Mouse (Mus musculus): ENCODE measurements at regions not wholly inside any gene's neighbourhood (a gene's known extent, or its start where the extent isn't known, plus 50 kb on each side); places are given as distances from the start of the nearest gene placed in this dataset.
A peak's percentile ranks its signal among the peaks of the same experiment; 100 is the strongest.

- DNase-seq (ENCODE audit: low spot score) (no peak), ATAC-seq (ENCODE audit: low FRiP score, low read depth) (no peak)
- H3K27ac ChIP-seq (replicated peaks; ENCODE audit: low read depth, low read length): no peak overlapping the region
- no peaks in the 10 kb centered on the region for H3K4me1 ChIP-seq (ENCODE audit: control insufficient read depth, insufficient read depth, low read length)
- no peak overlapping the region for H3K9ac ChIP-seq (ENCODE audit: low read depth, low read length, severe bottlenecking)
- 59% methylated on average over 6 of the region's 6 CpGs for WGBS
- H3K27me3 ChIP-seq (ENCODE audit: control insufficient read depth, insufficient read depth, low read length): no peaks in the 10 kb centered on the region
- no peak overlapping the region for H3K4me3 ChIP-seq (replicated peaks; ENCODE audit: low read length)
- TF ChIP-seq POLR2A (IDR thresholded peaks at IDR 0.05; ENCODE audit: borderline replicate concordance, extremely low read depth, insufficient read depth, insufficient read length): no peak
- no peaks in the 10 kb centered on the region for H3K36me3 ChIP-seq (ENCODE audit: control insufficient read depth, insufficient read depth, low read length)
- no peaks in the 10 kb centered on the region for H3K9me3 ChIP-seq (ENCODE audit: control insufficient read depth, low read length)
- no peak overlapping the region for H3K4me2 ChIP-seq (replicated peaks; ENCODE audit: low read depth, low read length, severe bottlenecking)
These were observed 848.5 kb downstream of the Epha7 start for GRCm38 (mm10) chr4:29661140-29662108.

GRCm38 (mm10) chr4:29665561-29665960, 852.6 kb downstream of the Epha7 start:
- no peak overlapping the region for H3K4me2 ChIP-seq (replicated peaks; ENCODE audit: low read depth, low read length, severe bottlenecking)
- no peak overlapping the region for H3K4me3 ChIP-seq (replicated peaks; ENCODE audit: low read length)
- no peak overlapping the region for H3K9ac ChIP-seq (ENCODE audit: low read depth, low read length, severe bottlenecking)
- ATAC-seq (ENCODE audit: low FRiP score, low read depth) (no peak), DNase-seq (ENCODE audit: low spot score) (no peak)
- 84% methylated on average over 8 of the region's 8 CpGs for WGBS
- TF ChIP-seq POLR2A (IDR thresholded peaks at IDR 0.05; ENCODE audit: borderline replicate concordance, extremely low read depth, insufficient read depth, insufficient read length): no peak
- no peaks in the 10 kb centered on the region for H3K27me3 ChIP-seq (ENCODE audit: control insufficient read depth, insufficient read depth, low read length)
- no peaks in the 10 kb centered on the region for H3K4me1 ChIP-seq (ENCODE audit: control insufficient read depth, insufficient read depth, low read length)
- no peak overlapping the region for H3K27ac ChIP-seq (replicated peaks; ENCODE audit: low read depth, low read length)
- H3K36me3 ChIP-seq (ENCODE audit: control insufficient read depth, insufficient read depth, low read length): no peaks in the 10 kb centered on the region
- no peaks in the 10 kb centered on the region for H3K9me3 ChIP-seq (ENCODE audit: control insufficient read depth, low read length)

GRCm38 (mm10) chr4:29694153-29694552, 881.2 kb downstream of the Epha7 start:
- no peak overlapping the region for H3K4me3 ChIP-seq (replicated peaks; ENCODE audit: low read length)
- no peaks in the 10 kb centered on the region for H3K9me3 ChIP-seq (ENCODE audit: control insufficient read depth, low read length)
- H3K9ac ChIP-seq (ENCODE audit: low read depth, low read length, severe bottlenecking): no peak overlapping the region
- no peak overlapping the region for H3K27ac ChIP-seq (replicated peaks; ENCODE audit: low read depth, low read length)
- H3K27me3 ChIP-seq (ENCODE audit: control insufficient read depth, insufficient read depth, low read length): no peaks in the 10 kb centered on the region
- H3K4me2 ChIP-seq (replicated peaks; ENCODE audit: low read depth, low read length, severe bottlenecking): no peak overlapping the region
- WGBS: 26% methylated on average over 3 of the region's 3 CpGs
- DNase-seq (ENCODE audit: low spot score) (no peak), ATAC-seq (ENCODE audit: low FRiP score, low read depth) (no peak; the same call in 1 of the 2 replicates)
- H3K36me3 ChIP-seq (ENCODE audit: control insufficient read depth, insufficient read depth, low read length): no peaks in the 10 kb centered on the region
- H3K4me1 ChIP-seq (ENCODE audit: control insufficient read depth, insufficient read depth, low read length): 0 out of 2 replicates have a peak, but pooled peaks cover 3% of the 10 kb centered on the region
- TF ChIP-seq POLR2A (IDR thresholded peaks at IDR 0.05; ENCODE audit: borderline replicate concordance, extremely low read depth, insufficient read depth, insufficient read length): no peak

GRCm38 (mm10) chr4:29732513-29732912, 919.6 kb downstream of the Epha7 start:
- H3K27me3 ChIP-seq (ENCODE audit: control insufficient read depth, insufficient read depth, low read length): no peaks in the 10 kb centered on the region

GRCm38 (mm10) chr4:29741991-29742390, 929.1 kb downstream of the Epha7 start:
- no peak overlapping the region for H3K27ac ChIP-seq (replicated peaks; ENCODE audit: low read depth, low read length)
- WGBS: 82% methylated on average over 5 of the region's 5 CpGs
- no peaks in the 10 kb centered on the region for H3K9me3 ChIP-seq (ENCODE audit: control insufficient read depth, low read length)
- ATAC-seq (ENCODE audit: low FRiP score, low read depth) (no peak), DNase-seq (ENCODE audit: low spot score) (no peak)
- no peaks in the 10 kb centered on the region for H3K4me1 ChIP-seq (ENCODE audit: control insufficient read depth, insufficient read depth, low read length)
- no peaks in the 10 kb centered on the region for H3K36me3 ChIP-seq (ENCODE audit: control insufficient read depth, insufficient read depth, low read length)
- no peak for TF ChIP-seq POLR2A (IDR thresholded peaks at IDR 0.05; ENCODE audit: borderline replicate concordance, extremely low read depth, insufficient read depth, insufficient read length)
- no peaks in the 10 kb centered on the region for H3K27me3 ChIP-seq (ENCODE audit: control insufficient read depth, insufficient read depth, low read length)
- H3K9ac ChIP-seq (ENCODE audit: low read depth, low read length, severe bottlenecking): no peak overlapping the region
- no peak overlapping the region for H3K4me2 ChIP-seq (replicated peaks; ENCODE audit: low read depth, low read length, severe bottlenecking)
- no peak overlapping the region for H3K4me3 ChIP-seq (replicated peaks; ENCODE audit: low read length)

More at GRCm38 (mm10) chr4:29732513-29732912, 919.6 kb downstream of the Epha7 start:
- 32% methylated on average over 3 of the region's 3 CpGs for WGBS
- Histone ChIP-seq H3K9ac (ENCODE audit: low read depth, low read length, severe bottlenecking) (no peak overlapping the region), H3K27ac (replicated peaks; ENCODE audit: low read depth, low read length) (no peak overlapping the region), H3K9me3 (ENCODE audit: control insufficient read depth, low read length) (no peaks in the 10 kb centered on the region), H3K4me2 (replicated peaks; ENCODE audit: low read depth, low read length, severe bottlenecking) (no peak overlapping the region), H3K4me3 (replicated peaks; ENCODE audit: low read length) (no peak overlapping the region), H3K4me1 (ENCODE audit: control insufficient read depth, insufficient read depth, low read length) (no peaks in the 10 kb centered on the region), H3K36me3 (ENCODE audit: control insufficient read depth, insufficient read depth, low read length) (no peaks in the 10 kb centered on the region)
- TF ChIP-seq POLR2A (IDR thresholded peaks at IDR 0.05; ENCODE audit: borderline replicate concordance, extremely low read depth, insufficient read depth, insufficient read length): no peak
- ATAC-seq (ENCODE audit: low FRiP score, low read depth) (peak; percentile 62), DNase-seq (ENCODE audit: low spot score) (peak; percentile 64)
